Mouse (Mus musculus) G1E (cell line): ENCODE data around the gene Slc22a2. TPM values are rescaled to one million over a fixed set of nuclear protein-coding genes. Genes with fewer than 3 reads are reported as not detected.

Experiments
- ATAC-seq: 2 replicates; pipeline ENCODE4 v1.8.0; 2016; ENCODE audit warnings: mild to moderate bottlenecking; ENCODE audit not compliant: insufficient number of reproducible peaks, poor library complexity, low FRiP score, severe bottlenecking; ENCODE audit errors: extremely low read depth
- DNase-seq: peaks from one replicate; pipeline ENCODE4 v3.0.0; 2012; ENCODE audit warnings: low spot score
- H3K27me3 ChIP-seq: 2 replicates; pipeline ENCODE4 v1.6.1; 2012; ENCODE audit warnings: mild to moderate bottlenecking, low read length, inconsistent platforms; ENCODE audit not compliant: insufficient read depth
- H3K36me3 ChIP-seq: replicated peaks from 2 replicates; pipeline ENCODE3; 2012; ENCODE audit warnings: mild to moderate bottlenecking, inconsistent platforms
- H3K4me1 ChIP-seq: 2 replicates; pipeline ENCODE4 v1.6.1; 2012; ENCODE audit warnings: low read depth, low read length, inconsistent platforms, mixed read lengths; ENCODE audit not compliant: insufficient read depth
- H3K4me3 ChIP-seq: 2 replicates; pipeline ENCODE4 v1.5.1; 2012; ENCODE audit warnings: low read depth, mild to moderate bottlenecking, inconsistent platforms, low read length, moderate library complexity, mixed read lengths
- H3K9me3 ChIP-seq: replicated peaks from 2 replicates; pipeline ENCODE4 v1.6.1; 2012; ENCODE audit warnings: inconsistent platforms
- CTCF ChIP-seq: IDR thresholded peaks from 2 replicates; pipeline ENCODE4 v1.5.1; 2012; ENCODE audit warnings: low read depth, low read length, inconsistent platforms, mixed read lengths
- GATA1 ChIP-seq: IDR thresholded peaks from 2 replicates; pipeline ENCODE4 v1.6.1; 2012; ENCODE audit warnings: borderline replicate concordance, low read length, inconsistent platforms, mixed read lengths
- GATA2 ChIP-seq: IDR thresholded peaks from 2 replicates; pipeline ENCODE4 v1.6.1; 2012; ENCODE audit warnings: low read depth, low read length, inconsistent platforms, borderline replicate concordance
- POLR2AphosphoS5 ChIP-seq: IDR thresholded peaks from 2 replicates; pipeline ENCODE4 v1.6.1; 2012; ENCODE audit warnings: low read depth, low read length, inconsistent platforms; ENCODE audit not compliant: insufficient replicate concordance
- TAL1 ChIP-seq: conservative IDR thresholded peaks from 2 replicates; pipeline ENCODE4 v1.6.1; 2012; ENCODE audit warnings: low read depth, low read length, inconsistent platforms, mixed read lengths
- polyA plus RNA-seq: library from polyadenylated mRNA; stranded (reverse); fragments of >175 nt; gene quantifications from 2 replicates; pipeline ENCODE4 v1.2.3, GENCODE M21; 2012
- total RNA-seq, 2 experiments: library from RNA; stranded (forward) in 1 of 2; stranded (reverse) in 1 of 2; fragments of 200-1000 nt in 1 of 2; fragments of >200 nt in 1 of 2; fragmentation: Nextera tagmentation in 1 of 2; gene quantifications; 2 replicates each; pipeline ENCODE4 v1.2.3; 2014 to 2017

Gene Slc22a2
- total and polyA plus RNA-seq, 3 experiments = not detected

DNA sequence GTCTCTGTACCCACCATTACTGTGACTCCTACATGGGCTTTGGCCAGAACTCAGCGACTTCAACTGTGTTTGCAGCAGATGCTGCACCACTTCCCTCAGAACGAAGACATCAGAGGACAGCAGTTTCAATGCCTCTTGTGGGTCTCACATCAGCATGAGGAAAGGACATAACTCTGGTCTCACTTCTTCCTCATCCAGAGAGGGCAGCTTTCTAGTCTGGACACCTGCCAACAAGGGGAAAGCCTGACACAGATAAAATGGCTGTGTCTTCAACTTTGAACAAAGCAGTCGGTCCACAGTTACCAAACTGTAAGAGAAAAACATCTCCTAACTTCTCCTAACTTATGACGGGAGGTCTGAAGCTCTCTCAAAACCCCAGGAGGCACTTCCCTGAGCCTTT is 57.2 kb downstream of the Slc22a2 start:
- TF ChIP-seq GATA2 = no peak
- TF ChIP-seq TAL1 = no peak
- TF ChIP-seq GATA1 = no peak
- TF ChIP-seq POLR2AphosphoS5 = no peak
- TF ChIP-seq CTCF = no peak
- Histone ChIP-seq H3K9me3 (peaks cover 4% of the 10 kb centered on the region), H3K27me3 (peaks cover 38% of the 10 kb centered on the region), H3K36me3 (no peaks in the 10 kb centered on the region), H3K4me1 (no peaks in the 10 kb centered on the region), H3K4me3 (no peak overlapping the region)
- DNase-seq = no peak
- no peak for ATAC-seq

DNA sequence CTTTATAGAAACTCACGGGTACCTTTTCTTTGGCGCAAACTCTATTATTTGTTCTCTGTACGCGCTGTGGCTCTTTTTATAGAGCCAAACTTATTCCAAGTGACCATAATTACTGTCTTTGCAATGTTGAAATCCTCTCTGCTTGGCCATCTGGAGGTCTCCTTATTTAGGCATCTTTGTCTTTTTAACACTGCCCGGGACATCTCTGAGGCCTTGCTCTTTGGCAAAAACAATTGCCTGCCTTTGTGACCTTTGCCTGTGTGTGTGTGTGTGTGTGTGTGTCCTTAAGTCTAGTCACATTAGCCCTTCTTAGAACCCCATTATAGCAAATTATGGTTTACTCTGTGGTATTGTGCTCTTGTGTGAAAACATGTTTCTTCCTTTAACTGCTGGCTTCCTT is 61.5 kb downstream of the Slc22a2 start:
- ATAC-seq = no peak

DNA sequence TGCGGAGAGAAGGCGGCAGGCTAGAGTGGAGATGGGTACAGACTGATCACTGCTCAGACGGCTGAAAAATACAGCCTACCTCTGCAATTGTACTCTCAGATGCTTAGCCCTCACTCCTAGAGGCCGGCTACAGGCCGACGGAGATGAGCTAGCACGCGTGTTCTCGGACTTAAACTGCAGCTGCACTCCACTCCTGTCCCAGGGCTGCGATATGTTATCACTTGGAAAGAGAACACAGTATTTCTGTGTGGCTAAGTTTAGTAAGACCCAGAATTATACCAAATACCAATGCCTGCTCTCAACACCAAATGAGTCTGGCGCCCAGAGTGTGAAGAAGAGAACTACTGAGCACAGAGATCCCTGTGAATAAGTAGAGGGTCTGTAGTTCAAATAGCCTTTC is 68.7 kb downstream of the Slc22a2 start:
- ATAC-seq = no peak
- Histone ChIP-seq H3K4me1 (no peaks in the 10 kb centered on the region), H3K9me3 (no peaks in the 10 kb centered on the region), H3K36me3 (no peaks in the 10 kb centered on the region), H3K4me3 (no peak overlapping the region), H3K27me3 (peaks cover 67% of the 10 kb centered on the region)
- TF ChIP-seq CTCF (no peak), POLR2AphosphoS5 (no peak), TAL1 (no peak), GATA1 (no peak), GATA2 (no peak)
- no peak for DNase-seq

More for the DNA sequence above, 61.5 kb downstream of the Slc22a2 start:
- TF ChIP-seq GATA2 = no peak
- no peak for TF ChIP-seq TAL1
- TF ChIP-seq GATA1 = no peak
- no peak for TF ChIP-seq CTCF
- TF ChIP-seq POLR2AphosphoS5 = no peak
- H3K27me3 ChIP-seq = peaks cover 52% of the 10 kb centered on the region
- DNase-seq = no peak
- H3K4me1 ChIP-seq = no peaks in the 10 kb centered on the region
- H3K4me3 ChIP-seq = no peak overlapping the region
- H3K36me3 ChIP-seq = no peaks in the 10 kb centered on the region
- H3K9me3 ChIP-seq = no peaks in the 10 kb centered on the region

DNA sequence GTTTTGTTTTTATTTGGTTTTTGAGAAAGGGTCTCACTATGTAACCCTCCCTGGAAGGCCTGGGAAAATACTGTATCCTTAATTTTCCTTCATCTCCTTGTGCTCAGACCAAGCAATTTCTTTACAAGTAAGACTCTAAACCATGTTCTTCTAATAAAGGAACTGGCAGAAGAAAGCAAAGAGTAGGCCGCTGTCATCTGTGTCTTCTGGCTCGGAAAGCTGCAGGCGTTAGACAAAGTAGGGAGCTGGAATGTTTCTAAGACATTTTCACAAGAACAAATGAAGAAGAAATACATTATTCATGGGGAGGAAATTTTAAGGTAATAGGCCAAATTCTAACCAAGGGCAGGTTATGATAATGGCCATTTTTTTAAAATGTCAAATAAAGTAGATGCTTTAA is 70.1 kb downstream of the Slc22a2 start:
- ATAC-seq (no peak), DNase-seq (no peak)
- H3K9me3 ChIP-seq = no peaks in the 10 kb centered on the region
- H3K4me3 ChIP-seq = no peak overlapping the region
- H3K27me3 ChIP-seq = peaks cover 74% of the 10 kb centered on the region
- H3K4me1 ChIP-seq = no peaks in the 10 kb centered on the region
- TF ChIP-seq CTCF = no peak
- TF ChIP-seq TAL1 = no peak
- no peak for TF ChIP-seq GATA2
- TF ChIP-seq POLR2AphosphoS5 = no peak
- TF ChIP-seq GATA1 = no peak
- no peaks in the 10 kb centered on the region for H3K36me3 ChIP-seq

DNA sequence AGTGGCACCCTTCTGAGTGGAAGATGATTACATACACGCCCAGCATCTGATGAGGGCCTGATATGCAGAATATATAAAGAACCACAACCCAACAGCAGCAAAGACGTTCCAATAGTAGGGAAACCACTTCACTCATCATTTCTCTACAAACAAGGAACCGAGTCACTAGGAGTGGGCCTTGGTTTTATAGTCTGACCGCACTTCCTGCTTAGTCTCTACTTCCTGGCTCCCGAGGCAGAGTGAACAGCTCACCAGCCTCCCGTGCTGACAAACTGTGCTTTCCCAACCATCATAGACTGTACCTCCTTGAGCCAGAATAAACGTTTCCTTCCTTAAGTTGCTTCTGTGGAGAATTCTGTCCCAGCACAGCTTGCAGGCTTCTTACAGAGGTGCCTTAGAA is 71.9 kb downstream of the Slc22a2 start:
- H3K9me3 ChIP-seq = no peaks in the 10 kb centered on the region
- peaks cover 5% of the 10 kb centered on the region; the same call in 1 of the 2 replicates for H3K4me1 ChIP-seq
- no peaks in the 10 kb centered on the region for H3K36me3 ChIP-seq
- DNase-seq (no peak), ATAC-seq (no peak)
- H3K4me3 ChIP-seq = no peak overlapping the region
- peaks cover 67% of the 10 kb centered on the region for H3K27me3 ChIP-seq
- no peak for TF ChIP-seq POLR2AphosphoS5
- TF ChIP-seq CTCF = no peak
- TF ChIP-seq TAL1 = no peak
- no peak for TF ChIP-seq GATA1
- TF ChIP-seq GATA2 = no peak

DNA sequence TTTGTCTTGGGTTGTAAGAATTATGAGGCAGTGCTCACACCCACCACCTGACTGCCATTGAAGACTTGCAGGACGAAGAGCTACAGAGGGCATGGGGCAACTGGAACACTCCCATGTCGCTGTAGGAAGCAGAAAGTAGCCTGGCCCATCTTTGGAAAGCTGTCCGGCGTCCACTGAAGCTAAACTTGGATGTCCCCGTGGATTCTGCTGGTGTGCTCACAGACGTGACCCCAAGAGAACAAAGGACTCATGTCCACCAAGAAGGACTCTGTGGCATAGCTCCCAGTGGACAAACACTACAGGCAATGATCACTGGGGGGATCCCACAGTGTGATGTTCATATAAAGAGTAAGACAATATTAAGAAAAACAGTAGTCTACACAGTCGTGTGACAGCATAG is 74.9 kb downstream of the Slc22a2 start:
- no peaks in the 10 kb centered on the region for H3K9me3 ChIP-seq
- no peaks in the 10 kb centered on the region for H3K36me3 ChIP-seq
- DNase-seq = no peak
- H3K27me3 ChIP-seq = peaks cover 73% of the 10 kb centered on the region
- H3K4me1 ChIP-seq = peaks cover 11% of the 10 kb centered on the region; the same call in 1 of the 2 replicates
- no peak for ATAC-seq
- no peak for TF ChIP-seq POLR2AphosphoS5
- TF ChIP-seq GATA1 = no peak
- TF ChIP-seq GATA2 = no peak
- TF ChIP-seq TAL1 = no peak
- no peak for TF ChIP-seq CTCF
- no peak overlapping the region for H3K4me3 ChIP-seq

DNA sequence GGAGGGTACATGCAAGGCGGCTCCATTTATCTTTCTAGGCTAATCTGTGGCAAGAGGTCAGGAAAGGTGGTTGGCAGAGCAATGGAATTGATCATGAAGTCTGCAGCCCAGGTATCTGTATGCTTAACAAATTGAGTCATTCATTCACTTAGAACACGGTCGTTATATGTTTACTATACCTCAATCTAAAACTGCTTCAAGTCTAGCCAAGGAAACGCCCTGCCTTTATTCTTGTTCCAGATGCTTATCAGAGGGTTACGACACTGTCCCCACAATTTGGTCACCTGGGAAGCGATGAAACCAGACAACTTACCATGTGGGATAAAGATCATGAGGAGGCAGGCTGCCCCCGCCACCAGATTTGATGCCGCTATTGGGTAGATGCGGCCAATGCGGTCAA is 75.3 kb downstream of the Slc22a2 start:
- H3K4me1 ChIP-seq = peaks cover 11% of the 10 kb centered on the region; the same call in 1 of the 2 replicates
- no peaks in the 10 kb centered on the region for H3K36me3 ChIP-seq
- no peak for ATAC-seq
- DNase-seq = no peak
- TF ChIP-seq TAL1 (no peak), GATA2 (no peak), POLR2AphosphoS5 (no peak), CTCF (no peak), GATA1 (no peak)
- no peak overlapping the region for H3K4me3 ChIP-seq
- peaks cover 77% of the 10 kb centered on the region for H3K27me3 ChIP-seq
- H3K9me3 ChIP-seq = no peaks in the 10 kb centered on the region
